Comparison of ENCODE assay signal across 7 mouse cellular contexts in the genomic region with DNA sequence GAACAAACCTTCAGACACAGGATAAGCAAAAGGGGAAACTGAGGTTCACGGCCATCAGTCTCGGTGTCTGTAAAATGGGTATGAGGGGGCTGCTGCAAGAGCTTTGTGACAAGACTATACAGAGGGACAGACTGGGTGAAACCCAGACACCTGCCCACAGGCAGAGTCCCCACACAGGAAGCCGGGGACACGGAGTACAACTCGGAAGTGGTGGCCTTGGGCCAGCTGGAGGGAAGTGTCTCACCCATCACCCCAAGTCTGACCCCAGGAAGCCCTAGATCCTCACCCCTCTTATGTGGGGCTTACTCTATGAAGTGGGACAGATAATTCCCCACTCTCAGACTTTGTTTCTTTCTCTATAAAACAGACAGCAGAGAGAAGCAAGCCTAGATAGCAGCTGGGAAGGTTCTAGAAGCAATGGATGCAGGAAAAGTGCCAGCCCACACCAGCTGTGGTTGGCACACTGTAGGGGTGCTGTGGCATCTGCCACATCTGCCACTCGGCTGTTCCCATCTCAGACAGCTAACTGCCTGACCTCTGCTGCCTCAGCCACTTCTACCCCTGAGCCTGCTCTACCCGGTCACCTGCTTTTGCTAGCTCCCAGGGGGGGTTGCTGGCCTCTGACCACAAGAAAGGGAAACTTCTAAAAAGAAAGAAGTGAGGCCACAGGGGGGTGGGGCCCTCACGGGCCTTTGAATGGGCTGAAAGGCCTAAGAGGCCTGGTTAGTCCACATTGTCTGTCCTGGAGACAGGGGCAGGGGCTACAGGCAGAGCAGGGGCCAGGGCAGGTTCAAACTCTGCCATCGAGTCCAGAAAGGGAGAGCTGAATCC. TPM values are rescaled to one million over a fixed set of nuclear protein-coding genes. Genes with fewer than 3 reads are reported as not detected.
DNase-seq lines count a peak whose midpoint lies in the region; ATAC-seq lines count a peak whose summit lies in the region.

No protein-coding gene starts in this region.

- ATAC-seq in midbrain, embryonic 15.5 days (replicated peaks) = no peak
- ATAC-seq in midbrain, embryonic 13.5 days = no peak
- no peak for ATAC-seq in forebrain, embryonic 13.5 days

- H3K27me3 ChIP-seq in midbrain, embryonic 15.5 days (replicated peaks) = peaks cover 19% of the 10 kb centered on the region
- peaks cover 20% of the 10 kb centered on the region; the same call in 1 of the 2 replicates for H3K27me3 ChIP-seq in midbrain, embryonic 13.5 days
- H3K27me3 ChIP-seq in forebrain, embryonic 13.5 days = 0 out of 2 replicates have a peak, but pooled peaks cover 9% of the 10 kb centered on the region

- H3K27ac ChIP-seq in midbrain, embryonic 15.5 days = no peak overlapping the region
- no peak overlapping the region for H3K27ac ChIP-seq in midbrain, embryonic 13.5 days
- no peak overlapping the region for H3K27ac ChIP-seq in forebrain, embryonic 13.5 days

- no peak overlapping the region for H3K9ac ChIP-seq in midbrain, embryonic 15.5 days
- no peak overlapping the region for H3K9ac ChIP-seq in midbrain, embryonic 13.5 days (replicated peaks)
- no peak overlapping the region for H3K9ac ChIP-seq in forebrain, embryonic 13.5 days

- no peak overlapping the region for H3K4me3 ChIP-seq in midbrain, embryonic 15.5 days
- H3K4me3 ChIP-seq in midbrain, embryonic 13.5 days (replicated peaks) = no peak overlapping the region
- peak overlapping the region; percentile 56; the same call in 1 of the 2 replicates for H3K4me3 ChIP-seq in forebrain, embryonic 13.5 days

- H3K4me2 ChIP-seq in midbrain, embryonic 15.5 days = 0 out of 2 replicates have a peak overlapping the region, but pooled peaks have one; percentile 96
- no peak overlapping the region for H3K4me2 ChIP-seq in midbrain, embryonic 13.5 days (replicated peaks)
- peak overlapping the region; percentile 93 for H3K4me2 ChIP-seq in forebrain, embryonic 13.5 days

- H3K36me3 ChIP-seq in midbrain, embryonic 15.5 days (replicated peaks) = no peaks in the 10 kb centered on the region
- no peaks in the 10 kb centered on the region for H3K36me3 ChIP-seq in midbrain, embryonic 13.5 days
- no peaks in the 10 kb centered on the region for H3K36me3 ChIP-seq in forebrain, embryonic 13.5 days (ENCODE audit: poor library complexity, severe bottlenecking)

- DNase-seq in naive thymus-derived CD4-positive, alpha-beta T cell, adult 2 months (ENCODE audit: low read depth) = peak; percentile 41
- no peak for DNase-seq in frontal cortex, postnatal 14 days (ENCODE audit: low spot score in 2 of 2)
- no peak for DNase-seq in frontal cortex, postnatal 10 days (ENCODE audit: low spot score in 2 of 2)
- DNase-seq in left cerebral cortex, adult 9 months (ENCODE audit: low spot score in 2 of 2) = no peak

- peaks cover 23% of the 10 kb centered on the region for H3K4me1 ChIP-seq in midbrain, embryonic 15.5 days
- peaks cover 32% of the 10 kb centered on the region for H3K4me1 ChIP-seq in midbrain, embryonic 13.5 days (replicated peaks)
- H3K4me1 ChIP-seq in forebrain, embryonic 13.5 days = peaks cover 51% of the 10 kb centered on the region

- WGBS in midbrain, embryonic 15.5 days = 54% methylated on average over 9 of the region's 9 CpGs
- 50% methylated on average over 9 of the region's 9 CpGs for WGBS in midbrain, embryonic 13.5 days
- 46% methylated on average over 9 of the region's 9 CpGs for whole genome bisulfite sequencing in forebrain, embryonic 13.5 days

- H3K9me3 ChIP-seq in midbrain, embryonic 15.5 days = no peaks in the 10 kb centered on the region
- no peaks in the 10 kb centered on the region for H3K9me3 ChIP-seq in midbrain, embryonic 13.5 days
- H3K9me3 ChIP-seq in forebrain, embryonic 13.5 days (replicated peaks) = no peaks in the 10 kb centered on the region

RNA-seq across cellular contexts. Expression of a gene that starts 1.4 kb away (rescaled TPM):
- 9.3 and 10.3 TPM in 2 replicates for polyA plus RNA-seq in midbrain, embryonic 15.5 days (2015; fragmentation: Nextera tagmentation; extraction: Ambion mirVana)
- 5.6 and 6.7 TPM in 2 replicates for polyA plus RNA-seq in midbrain, embryonic 13.5 days (2015; fragmentation: Nextera tagmentation; extraction: Ambion mirVana)
- polyA plus RNA-seq in forebrain, embryonic 13.5 days (2015; fragmentation: Nextera tagmentation; extraction: Ambion mirVana) = 14.9 and 18.8 TPM in 2 replicates

RNA-seq across cellular contexts. Expression of a gene that starts 51.6 kb away (rescaled TPM):
- 635 and 653 TPM in 2 replicates for polyA plus RNA-seq in midbrain, embryonic 15.5 days (2015; fragmentation: Nextera tagmentation; extraction: Ambion mirVana)
- 724 and 776 TPM in 2 replicates for polyA plus RNA-seq in midbrain, embryonic 13.5 days (2015; fragmentation: Nextera tagmentation; extraction: Ambion mirVana)
- 808 and 853 TPM in 2 replicates for polyA plus RNA-seq in forebrain, embryonic 13.5 days (2015; fragmentation: Nextera tagmentation; extraction: Ambion mirVana)

RNA-seq across cellular contexts. Expression of a gene that starts 51.9 kb away (rescaled TPM):
- 49.5 and 55.4 TPM in 2 replicates for polyA plus RNA-seq in midbrain, embryonic 15.5 days (2015; fragmentation: Nextera tagmentation; extraction: Ambion mirVana)
- 32.8 and 33.1 TPM in 2 replicates for polyA plus RNA-seq in midbrain, embryonic 13.5 days (2015; fragmentation: Nextera tagmentation; extraction: Ambion mirVana)
- 25.8 and 26.3 TPM in 2 replicates for polyA plus RNA-seq in forebrain, embryonic 13.5 days (2015; fragmentation: Nextera tagmentation; extraction: Ambion mirVana)
